Mouse (Mus musculus): ENCODE measurements around the gene Fstl3. TPM values are rescaled to one million over a fixed set of nuclear protein-coding genes. Genes with fewer than 3 reads are reported as not detected.
A peak's percentile ranks its signal among the peaks of the same experiment; 100 is the strongest.

Fstl3 gene
- polyA plus RNA-seq, 1 experiment from 2014 or later, result 17.6 TPM

DNA sequence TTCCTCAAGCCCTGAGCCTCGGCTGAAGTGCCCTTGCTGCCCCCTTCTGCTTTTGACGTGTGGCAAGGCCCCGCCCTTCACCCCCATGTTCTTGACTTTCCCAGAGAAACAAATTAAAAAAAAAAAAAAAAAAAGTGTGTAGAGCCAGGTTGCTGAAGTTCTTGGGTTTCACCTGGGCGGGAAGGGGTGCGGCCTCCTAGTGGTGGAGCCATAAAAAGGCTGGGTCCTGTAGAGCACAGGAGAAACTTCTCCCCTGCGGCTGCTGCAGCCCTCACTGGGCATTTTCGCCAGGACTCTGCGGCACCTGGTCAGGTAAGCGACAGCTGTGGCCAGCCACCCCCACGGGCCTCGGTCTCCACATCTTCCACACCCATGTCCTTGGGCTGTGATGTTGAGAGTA is 43.7 kb downstream of the Fstl3 start, which contains the start of gene Misp:
TSS of gene Misp (plus strand) at position 208 of the 400 bp plus-strand sequence.
- H3K27me3 ChIP-seq (ENCODE audit: control insufficient read depth, insufficient read depth, low read length), result no peaks in the 10 kb centered on the region
- ATAC-seq (ENCODE audit: low FRiP score, low TSS enrichment) (no peak), DNase-seq (ENCODE audit: low spot score) (peak; percentile 84)
- 0 out of 2 replicates have a peak, but pooled peaks cover 7% of the 10 kb centered on the region for H3K4me1 ChIP-seq (replicated peaks; ENCODE audit: control insufficient read depth, insufficient read depth)
- TF ChIP-seq CTCF (IDR thresholded peaks at IDR 0.05; ENCODE audit: low read depth) (peak; percentile 61), EP300 (optimal IDR thresholded peaks at IDR 0.05) (no peak)
- H3K36me3 ChIP-seq (ENCODE audit: control insufficient read depth, insufficient read depth, low read length), result no peaks in the 10 kb centered on the region
- H3K4me2 ChIP-seq (replicated peaks; ENCODE audit: low read depth), result peak within 1 kb of the TSS; percentile 48
- H3K27ac ChIP-seq (replicated peaks), result peak within 1 kb of the TSS; percentile 91
- 48% methylated on average over 11 of the region's 11 CpGs for WGBS
- H3K9me3 ChIP-seq (ENCODE audit: control insufficient read depth, low read length), result no peaks in the 10 kb centered on the region
- H3K4me3 ChIP-seq (ENCODE audit: low read depth, low read length), result peak within 1 kb of the TSS; percentile 2; the same call in 1 of the 2 replicates
- peak within 1 kb of the TSS; percentile 56 for H3K9ac ChIP-seq (ENCODE audit: low read length)

DNA sequence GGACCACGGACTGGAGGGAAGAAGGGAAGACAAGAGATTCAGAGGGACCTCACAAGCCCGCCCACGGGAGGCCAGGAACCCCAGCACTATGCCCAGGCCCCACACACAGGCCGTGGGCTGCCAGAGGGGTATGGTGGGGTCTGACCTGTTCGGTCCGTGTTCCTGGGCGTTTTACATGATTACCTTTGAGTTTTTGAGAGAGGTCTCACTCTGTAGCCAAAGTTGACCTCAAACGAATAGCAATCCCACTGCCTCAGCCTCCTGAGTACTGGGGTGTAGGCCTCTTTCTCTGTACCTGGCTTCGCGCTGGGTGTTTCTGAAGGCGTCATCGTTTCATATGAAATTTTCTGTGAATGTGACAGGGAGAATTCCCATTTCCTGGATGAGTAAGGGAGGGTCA is 44.7 kb downstream of the Fstl3 start:
- Histone ChIP-seq H3K27ac (replicated peaks) (peak overlapping the region; percentile 91), H3K9ac (ENCODE audit: low read length) (peak overlapping the region; percentile 56)

DNA sequence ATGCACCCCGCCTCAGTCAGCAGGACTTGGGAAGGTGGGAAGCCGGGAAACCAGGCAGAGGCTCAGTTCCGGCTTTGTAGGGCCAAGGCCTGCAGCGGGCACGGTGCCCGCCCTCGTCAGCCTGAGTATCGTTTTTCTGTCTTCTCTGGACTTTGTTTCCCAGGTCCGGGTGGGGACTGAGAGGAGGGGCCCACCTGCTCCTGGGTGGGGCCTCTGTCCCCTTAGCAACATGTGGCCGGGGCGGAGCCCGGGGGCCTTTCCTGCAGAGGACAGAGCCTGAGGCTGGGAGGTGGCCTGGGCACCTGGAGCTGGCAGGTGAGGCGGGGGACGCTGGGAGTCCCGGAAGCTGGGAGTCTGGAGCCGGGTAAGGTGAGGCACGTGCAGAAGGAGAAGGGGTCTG is 45.3 kb downstream of the Fstl3 start:
- H3K36me3 ChIP-seq (ENCODE audit: control insufficient read depth, insufficient read depth, low read length), result no peaks in the 10 kb centered on the region
- WGBS, result 29% methylated on average over 14 of the region's 17 CpGs
- TF ChIP-seq EP300 (optimal IDR thresholded peaks at IDR 0.05) (no peak), CTCF (IDR thresholded peaks at IDR 0.05; ENCODE audit: low read depth) (no peak)
- 0 out of 2 replicates have a peak, but pooled peaks cover 7% of the 10 kb centered on the region for H3K4me1 ChIP-seq (replicated peaks; ENCODE audit: control insufficient read depth, insufficient read depth)
- H3K27ac ChIP-seq (replicated peaks), result peak overlapping the region; percentile 91
- H3K9ac ChIP-seq (ENCODE audit: low read length), result peak overlapping the region; percentile 56
- H3K27me3 ChIP-seq (ENCODE audit: control insufficient read depth, insufficient read depth, low read length), result no peaks in the 10 kb centered on the region
- peak; percentile 82 for ATAC-seq (ENCODE audit: low FRiP score, low TSS enrichment)
- peak overlapping the region; percentile 48 for H3K4me2 ChIP-seq (replicated peaks; ENCODE audit: low read depth)
- DNase-seq (ENCODE audit: low spot score), result peak; percentile 95
- no peaks in the 10 kb centered on the region for H3K9me3 ChIP-seq (ENCODE audit: control insufficient read depth, low read length)
- H3K4me3 ChIP-seq (ENCODE audit: low read depth, low read length), result peak overlapping the region; percentile 26

More for the DNA sequence above, 44.7 kb downstream of the Fstl3 start:
- Histone ChIP-seq H3K27me3 (ENCODE audit: control insufficient read depth, insufficient read depth, low read length) (no peaks in the 10 kb centered on the region), H3K4me3 (ENCODE audit: low read depth, low read length) (peak overlapping the region; percentile 2; the same call in 1 of the 2 replicates), H3K4me1 (replicated peaks; ENCODE audit: control insufficient read depth, insufficient read depth) (0 out of 2 replicates have a peak, but pooled peaks cover 7% of the 10 kb centered on the region), H3K4me2 (replicated peaks; ENCODE audit: low read depth) (peak overlapping the region; percentile 48), H3K9me3 (ENCODE audit: control insufficient read depth, low read length) (no peaks in the 10 kb centered on the region), H3K36me3 (ENCODE audit: control insufficient read depth, insufficient read depth, low read length) (no peaks in the 10 kb centered on the region)
- DNase-seq (ENCODE audit: low spot score) (no peak), ATAC-seq (ENCODE audit: low FRiP score, low TSS enrichment) (no peak)
- TF ChIP-seq CTCF (IDR thresholded peaks at IDR 0.05; ENCODE audit: low read depth) (no peak), EP300 (optimal IDR thresholded peaks at IDR 0.05) (no peak)
- 80% methylated on average over 12 of the region's 12 CpGs for WGBS

DNA sequence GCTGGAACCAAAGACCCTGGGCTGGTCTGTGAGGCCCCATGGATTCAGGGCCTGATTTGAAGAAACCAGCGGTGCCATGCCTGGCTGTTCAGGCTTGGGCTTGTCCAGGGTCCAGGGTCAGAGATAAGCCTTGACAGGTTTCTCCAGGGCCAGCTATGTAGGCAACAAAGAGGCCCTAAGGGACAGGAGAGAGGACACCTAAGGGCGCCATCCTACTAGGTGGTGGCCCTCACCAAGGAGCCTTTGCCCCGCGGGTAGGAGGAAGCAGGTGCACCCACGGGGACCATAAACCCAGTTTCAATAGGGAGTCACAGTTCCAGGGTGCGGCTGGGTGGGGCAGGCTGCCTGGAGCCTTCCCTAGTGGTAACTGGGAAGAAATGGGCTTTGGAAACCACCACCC is 45.9 kb downstream of the Fstl3 start:
- WGBS, result 55% methylated on average over 6 of the region's 6 CpGs
- Histone ChIP-seq H3K4me3 (ENCODE audit: low read depth, low read length) (peak overlapping the region; percentile 26), H3K9me3 (ENCODE audit: control insufficient read depth, low read length) (no peaks in the 10 kb centered on the region), H3K4me2 (replicated peaks; ENCODE audit: low read depth) (peak overlapping the region; percentile 48), H3K36me3 (ENCODE audit: control insufficient read depth, insufficient read depth, low read length) (no peaks in the 10 kb centered on the region), H3K27ac (replicated peaks) (peak overlapping the region; percentile 91), H3K9ac (ENCODE audit: low read length) (peak overlapping the region; percentile 48), H3K27me3 (ENCODE audit: control insufficient read depth, insufficient read depth, low read length) (no peaks in the 10 kb centered on the region), H3K4me1 (replicated peaks; ENCODE audit: control insufficient read depth, insufficient read depth) (0 out of 2 replicates have a peak, but pooled peaks cover 7% of the 10 kb centered on the region)
- ATAC-seq (ENCODE audit: low FRiP score, low TSS enrichment) (peak; percentile 36), DNase-seq (ENCODE audit: low spot score) (peak; percentile 86)
- TF ChIP-seq CTCF (IDR thresholded peaks at IDR 0.05; ENCODE audit: low read depth) (no peak), EP300 (optimal IDR thresholded peaks at IDR 0.05) (no peak)

DNA sequence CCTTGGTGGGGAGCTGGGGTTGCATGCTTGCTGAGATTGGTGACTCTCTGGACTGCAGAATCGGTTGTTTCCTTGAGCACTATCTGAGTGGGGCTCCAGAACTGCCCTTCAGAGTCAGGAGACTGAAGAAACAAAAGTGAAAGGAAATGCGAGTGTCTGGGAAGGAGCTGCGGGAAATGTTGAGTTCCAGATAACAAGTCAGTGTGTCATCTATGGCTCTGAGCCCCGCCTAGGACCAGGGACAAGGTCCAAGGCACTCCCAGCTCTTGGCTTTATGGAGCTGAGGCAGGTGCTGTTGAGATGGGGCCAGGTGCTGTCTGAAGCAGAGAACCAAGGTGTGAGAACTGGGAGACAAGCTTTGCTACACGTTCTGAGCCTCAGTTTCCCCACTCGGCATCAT is 47.3 kb downstream of the Fstl3 start:
- H3K27me3 ChIP-seq (ENCODE audit: control insufficient read depth, insufficient read depth, low read length), result no peaks in the 10 kb centered on the region
- peak overlapping the region; percentile 9; the same call in 1 of the 2 replicates for H3K9ac ChIP-seq (ENCODE audit: low read length)
- ATAC-seq (ENCODE audit: low FRiP score, low TSS enrichment), result peak; percentile 76
- H3K4me3 ChIP-seq (ENCODE audit: low read depth, low read length), result peak overlapping the region; percentile 3; the same call in 1 of the 2 replicates
- peak overlapping the region; percentile 48 for H3K4me2 ChIP-seq (replicated peaks; ENCODE audit: low read depth)
- peak; percentile 90 for DNase-seq (ENCODE audit: low spot score)
- H3K27ac ChIP-seq (replicated peaks), result peak overlapping the region; percentile 91
- H3K9me3 ChIP-seq (ENCODE audit: control insufficient read depth, low read length), result no peaks in the 10 kb centered on the region
- no peak for TF ChIP-seq CTCF (IDR thresholded peaks at IDR 0.05; ENCODE audit: low read depth)
- TF ChIP-seq EP300 (optimal IDR thresholded peaks at IDR 0.05), result no peak
- WGBS, result 34% methylated on average over 6 of the region's 6 CpGs
- H3K36me3 ChIP-seq (ENCODE audit: control insufficient read depth, insufficient read depth, low read length), result no peaks in the 10 kb centered on the region
- 0 out of 2 replicates have a peak, but pooled peaks cover 7% of the 10 kb centered on the region for H3K4me1 ChIP-seq (replicated peaks; ENCODE audit: control insufficient read depth, insufficient read depth)

DNA sequence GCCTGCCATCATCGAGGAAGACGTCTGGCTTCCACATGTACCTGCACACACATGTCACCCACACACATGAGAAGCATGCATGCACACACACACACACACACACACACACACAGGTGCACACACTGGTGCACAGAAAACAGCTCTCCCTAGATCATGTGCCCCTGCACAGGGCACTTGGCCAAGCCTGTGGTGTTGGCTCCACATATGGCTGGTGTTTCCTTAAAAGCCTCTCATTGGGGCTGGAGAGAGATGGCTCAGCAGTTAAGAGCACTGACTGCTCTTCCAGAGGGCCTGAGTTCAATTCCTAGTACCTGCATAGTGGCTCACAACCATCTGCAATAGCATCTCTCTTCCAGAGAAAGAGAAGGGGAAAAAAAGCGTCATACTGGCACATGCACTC is 54.5 kb downstream of the Fstl3 start:
- H3K4me3 ChIP-seq (ENCODE audit: low read depth, low read length), result no peak overlapping the region
- H3K9me3 ChIP-seq (ENCODE audit: control insufficient read depth, low read length), result no peaks in the 10 kb centered on the region
- no peak overlapping the region for H3K4me2 ChIP-seq (replicated peaks; ENCODE audit: low read depth)
- no peak overlapping the region for H3K9ac ChIP-seq (ENCODE audit: low read length)
- TF ChIP-seq EP300 (optimal IDR thresholded peaks at IDR 0.05) (no peak), CTCF (IDR thresholded peaks at IDR 0.05; ENCODE audit: low read depth) (no peak)
- WGBS, result 83% methylated on average over 3 of the region's 3 CpGs
- DNase-seq (ENCODE audit: low spot score) (no peak), ATAC-seq (ENCODE audit: low FRiP score, low TSS enrichment) (no peak)
- H3K36me3 ChIP-seq (ENCODE audit: control insufficient read depth, insufficient read depth, low read length), result no peaks in the 10 kb centered on the region; the same call in 1 of the 2 replicates
- no peaks in the 10 kb centered on the region for H3K27me3 ChIP-seq (ENCODE audit: control insufficient read depth, insufficient read depth, low read length)
- H3K4me1 ChIP-seq (replicated peaks; ENCODE audit: control insufficient read depth, insufficient read depth), result no peaks in the 10 kb centered on the region
- H3K27ac ChIP-seq (replicated peaks), result no peak overlapping the region

Other genes starting within 250 kb of the Fstl3 start
- gene Plpp2, start 243.5 kb upstream of the Fstl3 start, polyA plus RNA-seq (2015; fragmentation: Nextera tagmentation; extraction: Ambion mirVana), result 81.8 and 92.1 TPM in 2 replicates
- 24.0 and 25.4 TPM in 2 replicates for gene Mier2, start 222.1 kb upstream of the Fstl3 start, polyA plus RNA-seq (2015; fragmentation: Nextera tagmentation; extraction: Ambion mirVana)
- gene Theg, start 189.9 kb upstream of the Fstl3 start, polyA plus RNA-seq (2015; fragmentation: Nextera tagmentation; extraction: Ambion mirVana), result not detected in 2 replicates
- 0.02 and 0.07 TPM in 2 replicates for gene C2cd4c, start 163.2 kb upstream of the Fstl3 start, polyA plus RNA-seq (2015; fragmentation: Nextera tagmentation; extraction: Ambion mirVana)
- 2.7 and 3.3 TPM in 2 replicates for gene Shc2, start 139.4 kb upstream of the Fstl3 start, polyA plus RNA-seq (2015; fragmentation: Nextera tagmentation; extraction: Ambion mirVana)
- gene Odf3l2, start 131.5 kb upstream of the Fstl3 start, polyA plus RNA-seq (2015; fragmentation: Nextera tagmentation; extraction: Ambion mirVana), result not detected in 2 replicates
- 17.6 and 22.2 TPM in 2 replicates for gene Madcam1, start 112.7 kb upstream of the Fstl3 start, polyA plus RNA-seq (2015; fragmentation: Nextera tagmentation; extraction: Ambion mirVana)
- 50.3 and 51.0 TPM in 2 replicates for gene Tpgs1, start 107.9 kb upstream of the Fstl3 start, polyA plus RNA-seq (2015; fragmentation: Nextera tagmentation; extraction: Ambion mirVana)
- 85.3 and 86.9 TPM in 2 replicates for gene Cdc34, start 95.1 kb upstream of the Fstl3 start, polyA plus RNA-seq (2015; fragmentation: Nextera tagmentation; extraction: Ambion mirVana)
- 0.62 and 0.83 TPM in 2 replicates for gene Gzmm, start 88.3 kb upstream of the Fstl3 start, polyA plus RNA-seq (2015; fragmentation: Nextera tagmentation; extraction: Ambion mirVana)
- 1,012 and 1,042 TPM in 2 replicates for gene Bsg, start 72.8 kb upstream of the Fstl3 start, polyA plus RNA-seq (2015; fragmentation: Nextera tagmentation; extraction: Ambion mirVana)
- gene Hcn2, start 60.6 kb upstream of the Fstl3 start, polyA plus RNA-seq (2015; fragmentation: Nextera tagmentation; extraction: Ambion mirVana), result 0.28 and 0.38 TPM in 2 replicates
- 16.5 and 20.6 TPM in 2 replicates for gene Polrmt, start 30.7 kb upstream of the Fstl3 start, polyA plus RNA-seq (2015; fragmentation: Nextera tagmentation; extraction: Ambion mirVana)
- 13.5 and 14.9 TPM in 2 replicates for gene Fgf22, start 22.2 kb upstream of the Fstl3 start, polyA plus RNA-seq (2015; fragmentation: Nextera tagmentation; extraction: Ambion mirVana)
- gene Rnf126, start 10.3 kb upstream of the Fstl3 start, polyA plus RNA-seq (2015; fragmentation: Nextera tagmentation; extraction: Ambion mirVana), result 60.0 and 68.6 TPM in 2 replicates
- gene Prss57, start 13.7 kb downstream of the Fstl3 start, polyA plus RNA-seq (2015; fragmentation: Nextera tagmentation; extraction: Ambion mirVana), result 0.04 and 0.15 TPM in 2 replicates
- gene Palm, start 16.3 kb downstream of the Fstl3 start, polyA plus RNA-seq (2015; fragmentation: Nextera tagmentation; extraction: Ambion mirVana), result 27.8 and 29.1 TPM in 2 replicates
- gene Misp, start 43.7 kb downstream of the Fstl3 start, polyA plus RNA-seq (2015; fragmentation: Nextera tagmentation; extraction: Ambion mirVana), result 57.6 and 58.0 TPM in 2 replicates
- 99.3 and 103 TPM in 2 replicates for gene Ptbp1, start 77.2 kb downstream of the Fstl3 start, polyA plus RNA-seq (2015; fragmentation: Nextera tagmentation; extraction: Ambion mirVana)
- 0.86 and 0.87 TPM in 2 replicates for gene Prtn3, start 97.2 kb downstream of the Fstl3 start, polyA plus RNA-seq (2015; fragmentation: Nextera tagmentation; extraction: Ambion mirVana)
- 5.5 and 7.0 TPM in 2 replicates for gene Plppr3, start 97.4 kb downstream of the Fstl3 start, polyA plus RNA-seq (2015; fragmentation: Nextera tagmentation; extraction: Ambion mirVana)
- 0.30 and 0.55 TPM in 2 replicates for gene Elane, start 109.0 kb downstream of the Fstl3 start, polyA plus RNA-seq (2015; fragmentation: Nextera tagmentation; extraction: Ambion mirVana)
- not detected in 2 replicates for gene Cfd, start 113.6 kb downstream of the Fstl3 start, polyA plus RNA-seq (2015; fragmentation: Nextera tagmentation; extraction: Ambion mirVana)
- gene Med16, start 131.7 kb downstream of the Fstl3 start, polyA plus RNA-seq (2015; fragmentation: Nextera tagmentation; extraction: Ambion mirVana), result 25.6 and 29.7 TPM in 2 replicates
- gene Gm26602, start 133.6 kb downstream of the Fstl3 start, polyA plus RNA-seq (2015; fragmentation: Nextera tagmentation; extraction: Ambion mirVana), result 8.9 and 18.0 TPM in 2 replicates
- 0.79 and 0.99 TPM in 2 replicates for gene Kiss1r, start 139.7 kb downstream of the Fstl3 start, polyA plus RNA-seq (2015; fragmentation: Nextera tagmentation; extraction: Ambion mirVana)
- 160 and 174 TPM in 2 replicates for gene R3hdm4, start 143.9 kb downstream of the Fstl3 start, polyA plus RNA-seq (2015; fragmentation: Nextera tagmentation; extraction: Ambion mirVana)
- gene Arid3a, start 149.8 kb downstream of the Fstl3 start, polyA plus RNA-seq (2015; fragmentation: Nextera tagmentation; extraction: Ambion mirVana), result 3.2 and 3.5 TPM in 2 replicates
- 46.9 and 50.3 TPM in 2 replicates for gene Wdr18, start 182.9 kb downstream of the Fstl3 start, polyA plus RNA-seq (2015; fragmentation: Nextera tagmentation; extraction: Ambion mirVana)
- 0.17 and 0.18 TPM in 2 replicates for gene Grin3b, start 193.4 kb downstream of the Fstl3 start, polyA plus RNA-seq (2015; fragmentation: Nextera tagmentation; extraction: Ambion mirVana)
- gene Tmem259, start 207.1 kb downstream of the Fstl3 start, polyA plus RNA-seq (2015; fragmentation: Nextera tagmentation; extraction: Ambion mirVana), result 18.5 and 19.1 TPM in 2 replicates
- 236 and 245 TPM in 2 replicates for gene Cnn2, start 211.3 kb downstream of the Fstl3 start, polyA plus RNA-seq (2015; fragmentation: Nextera tagmentation; extraction: Ambion mirVana)
- 2.6 and 3.2 TPM in 2 replicates for gene Abca7, start 219.2 kb downstream of the Fstl3 start, polyA plus RNA-seq (2015; fragmentation: Nextera tagmentation; extraction: Ambion mirVana)
- gene Arhgap45, start 239.4 kb downstream of the Fstl3 start, polyA plus RNA-seq (2015; fragmentation: Nextera tagmentation; extraction: Ambion mirVana), result 2.0 TPM in 2 replicates

All from stomach, postnatal 0 days (tissue).